Mouse (Mus musculus) embryonic fibroblast, embryonic 13.5 days (primary cell): ENCODE measurements around the gene Usp11.
A peak's percentile ranks its signal among the peaks of the same experiment; 100 is the strongest.

Experiments
- CTCF ChIP-seq: IDR thresholded peaks from 2 replicates; pipeline ENCODE4 v1.5.1; 2011; ENCODE audit warnings: mild to moderate bottlenecking, control low read depth, low read length, moderate library complexity, borderline replicate concordance; ENCODE audit not compliant: insufficient read depth
- POLR2A ChIP-seq: IDR thresholded peaks from 2 replicates; pipeline ENCODE4 v1.6.1; 2011; ENCODE audit warnings: low read depth, mild to moderate bottlenecking, control low read depth, low read length, moderate library complexity

- TF ChIP-seq POLR2A (peak; percentile 84), CTCF (no peak)
Measured at GRCm38 (mm10) chrX:20662716-20663443, 40.8 kb upstream of the Usp11 start.
